Mouse (Mus musculus) v-Abl transformed pro-B cells (cell line): ENCODE data around the gene Mblac1.

Experiments
- in situ Hi-C, 2 experiments: fragments of 400-800 bp; cut with MboI; formaldehyde crosslinking; loops; one replicate each; pipeline ENCODE4 v1.15.1; 2025; ENCODE audit not compliant: unreplicated experiment in 2 of 2

Mblac1 gene

DNA sequence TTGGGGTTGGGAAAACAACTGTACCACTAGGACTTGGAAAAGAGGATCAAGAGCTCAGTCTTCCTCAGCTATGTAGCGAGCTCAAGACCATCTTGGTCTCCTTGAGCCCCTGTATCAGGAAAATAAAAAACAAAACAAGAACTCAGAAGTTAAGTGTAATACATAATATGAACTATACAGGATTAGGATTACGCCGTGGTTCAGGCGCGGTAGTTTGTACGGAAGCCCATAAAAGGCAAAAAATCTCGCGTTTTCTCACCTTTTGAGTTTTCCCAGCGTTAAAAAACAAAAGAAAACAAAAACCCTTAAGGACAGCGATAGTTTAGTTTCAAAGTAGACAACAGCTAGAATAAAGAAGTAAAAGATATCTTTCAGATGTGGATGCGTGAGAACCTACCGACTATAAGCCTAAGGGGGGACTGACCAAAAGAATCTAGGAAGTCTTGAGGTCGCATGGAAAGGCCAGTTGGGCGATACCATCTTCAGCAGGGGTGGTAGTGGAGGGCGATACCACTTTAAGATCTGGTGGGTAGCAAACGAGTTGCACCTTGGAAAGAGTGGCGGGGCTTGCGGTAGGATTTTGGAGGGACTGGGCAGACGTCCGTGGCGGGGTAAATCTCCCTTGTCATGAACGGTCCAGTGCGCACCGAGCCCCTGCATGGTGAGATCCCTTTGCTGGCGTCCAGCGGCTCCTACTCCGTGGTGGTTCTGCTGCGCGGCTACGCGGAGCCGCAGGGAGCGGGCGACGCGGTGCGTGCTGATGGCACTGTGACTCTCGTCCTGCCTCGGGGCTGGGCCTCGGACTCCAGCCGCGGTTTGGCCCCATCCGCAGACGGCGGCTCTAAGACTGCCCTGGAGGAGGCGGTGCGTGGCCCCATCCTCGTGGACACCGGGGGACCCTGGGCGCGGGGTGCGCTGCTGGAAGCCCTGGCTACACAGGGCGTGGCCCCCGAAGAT, at the start of gene Mblac1:
TSS of gene Mblac1 (plus strand) at position 544 of the 957 bp plus-strand sequence.
- in situ Hi-C loops, result loop anchor here in 1 of 2 experiments (5.0 kb wide), 1 partner anchor 58 kb away; no protein-coding TSS in a partner anchor

GRCm38 (mm10) chr5:138154390-138154789, 39.7 kb upstream of the Mblac1 start:
- in situ Hi-C loops, result loop anchor here in 1 of 2 experiments (5.0 to 25.0 kb wide), 3 partner anchors 67 to 1992 kb away; partner anchors contain the start of genes Ints1, Mafk, Orai2 and Zkscan1

- in situ Hi-C loops, result loop anchor here in 1 of 2 experiments (25.0 kb wide), 2 partner anchors 1632 to 1993 kb away; partner anchors contain the start of genes Ints1, Mafk and Orai2
These were observed 38.6 kb upstream of the Mblac1 start, which contains the start of gene Zfp113 for GRCm38 (mm10) chr5:138155443-138155976. Zfp113 (minus strand) TSS chr5:138155744.

DNA sequence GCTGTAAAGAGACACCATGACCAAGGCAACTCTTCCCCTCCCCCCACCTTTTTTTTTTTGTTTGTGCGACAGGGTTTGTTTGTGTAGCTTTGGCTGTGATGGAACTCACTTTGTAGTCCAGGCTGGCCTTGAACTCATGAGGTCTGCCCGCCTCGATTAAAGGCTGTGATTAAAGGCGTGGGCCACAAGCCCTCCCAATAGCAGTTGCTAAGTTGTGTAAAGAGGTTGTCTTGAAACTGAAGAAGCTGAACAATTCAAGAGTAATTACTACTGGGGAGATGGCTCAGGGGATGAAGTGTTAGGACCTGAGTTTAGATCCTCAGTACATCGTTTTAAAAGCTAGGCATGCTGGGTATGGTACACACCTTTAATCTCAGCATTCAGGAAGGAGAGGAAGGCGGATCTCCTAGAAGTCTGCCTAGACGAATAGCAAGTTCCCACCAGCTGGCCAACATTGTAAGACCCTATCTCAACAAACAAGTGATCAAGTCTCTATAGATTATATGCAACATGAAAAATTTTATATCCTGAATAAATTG, 33.8 kb upstream of the Mblac1 start:
- in situ Hi-C loops, result loop anchor here (10.0 to 25.0 kb wide), 3 partner anchors 375 to 1998 kb away; partner anchors contain the start of genes Ints1 (in 1 of the 2), Mafk (in 1 of the 2), Mepce (in 1 of the 2) and Orai2 (in 1 of the 2)

DNA sequence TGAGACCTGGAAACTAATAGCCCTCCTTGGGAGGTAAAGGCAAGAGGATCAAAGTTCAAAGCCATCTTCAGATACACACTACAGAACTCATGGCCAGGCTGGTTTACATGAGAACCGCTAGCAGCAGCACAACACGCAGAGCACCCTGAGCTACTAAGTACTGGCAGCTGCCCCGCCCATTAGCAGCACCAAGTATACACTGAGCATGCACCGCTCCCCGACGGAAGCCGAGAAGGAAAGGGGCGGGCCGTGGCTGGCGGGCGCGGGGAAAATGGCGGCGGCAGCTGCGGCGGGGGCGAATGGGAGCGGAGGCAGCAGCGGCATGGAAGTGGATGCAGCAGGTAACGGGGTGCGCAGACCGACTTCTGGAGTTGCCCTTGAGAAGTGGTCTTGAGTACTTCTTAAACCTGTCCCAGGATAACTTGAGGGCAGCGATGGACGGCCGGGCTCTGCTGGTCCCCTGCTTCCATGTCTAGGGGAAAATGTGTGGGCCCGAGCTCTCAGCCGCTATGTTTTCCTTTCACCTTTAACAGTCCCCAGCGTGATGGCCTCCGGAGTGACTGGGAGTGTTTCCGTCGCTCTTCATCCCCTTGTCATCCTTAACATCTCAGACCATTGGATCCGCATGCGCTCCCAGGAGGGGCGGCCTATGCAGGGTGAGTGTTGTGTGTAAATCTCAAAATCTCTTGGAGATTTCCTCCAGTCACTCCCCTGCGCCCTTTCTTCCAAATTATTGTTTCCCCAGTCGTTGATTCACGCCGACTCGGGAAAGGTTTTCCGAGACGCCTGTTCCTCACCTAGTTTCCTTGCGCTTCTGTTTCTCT, 33.1 kb upstream of the Mblac1 start, which contains the start of gene Cops6:
TSS of gene Cops6 (plus strand) at position 230 of the 824 bp plus-strand sequence.
- in situ Hi-C loops, result loop anchor here (10.0 to 25.0 kb wide), 3 partner anchors 376 to 1999 kb away; partner anchors contain the start of genes Ints1 (in 1 of the 2), Mafk (in 1 of the 2), Mepce (in 1 of the 2) and Orai2 (in 1 of the 2)

- in situ Hi-C loops, result loop anchor here (10.0 to 25.0 kb wide), 3 partner anchors 378 to 2001 kb away; partner anchors contain the start of genes Ints1 (in 1 of the 2), Mafk (in 1 of the 2), Mepce (in 1 of the 2) and Orai2 (in 1 of the 2)
These were observed 31.1 kb upstream of the Mblac1 start for GRCm38 (mm10) chr5:138163046-138163445.

DNA sequence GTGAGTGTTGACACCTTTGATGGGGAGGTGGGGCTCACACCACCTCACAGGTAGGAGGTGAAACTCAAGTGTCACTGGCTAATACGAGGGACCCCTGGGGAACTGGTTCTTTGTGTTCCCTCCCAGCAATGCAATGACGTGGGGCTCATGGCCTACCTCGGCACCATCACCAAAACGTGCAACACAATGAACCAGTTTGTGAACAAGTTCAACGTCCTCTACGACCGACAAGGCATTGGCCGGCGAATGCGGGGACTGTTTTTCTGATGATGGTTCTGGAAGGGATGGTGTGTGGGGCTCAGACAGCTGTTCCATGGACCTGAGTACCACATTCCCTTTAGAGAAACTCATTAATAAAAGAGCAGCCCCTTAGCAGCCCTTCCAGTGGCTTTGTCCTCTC, 30.5 kb upstream of the Mblac1 start:
- in situ Hi-C loops, result loop anchor here (10.0 to 25.0 kb wide), 3 partner anchors 379 to 2001 kb away; partner anchors contain the start of genes Ints1 (in 1 of the 2), Mafk (in 1 of the 2), Mepce (in 1 of the 2) and Orai2 (in 1 of the 2)

- in situ Hi-C loops, result loop anchor here (10.0 to 25.0 kb wide), 3 partner anchors 381 to 2003 kb away; partner anchors contain the start of genes Ints1 (in 1 of the 2), Mafk (in 1 of the 2), Mepce (in 1 of the 2) and Orai2 (in 1 of the 2)
These were observed 28.5 kb upstream of the Mblac1 start for GRCm38 (mm10) chr5:138165594-138165993.

GRCm38 (mm10) chr5:138170936-138171561, 23.1 kb upstream of the Mblac1 start:
- in situ Hi-C loops, result loop anchor here in 1 of 2 experiments (25.0 kb wide), 2 partner anchors 1616 to 2009 kb away; partner anchors contain the start of genes Ints1, Mafk and Orai2

DNA sequence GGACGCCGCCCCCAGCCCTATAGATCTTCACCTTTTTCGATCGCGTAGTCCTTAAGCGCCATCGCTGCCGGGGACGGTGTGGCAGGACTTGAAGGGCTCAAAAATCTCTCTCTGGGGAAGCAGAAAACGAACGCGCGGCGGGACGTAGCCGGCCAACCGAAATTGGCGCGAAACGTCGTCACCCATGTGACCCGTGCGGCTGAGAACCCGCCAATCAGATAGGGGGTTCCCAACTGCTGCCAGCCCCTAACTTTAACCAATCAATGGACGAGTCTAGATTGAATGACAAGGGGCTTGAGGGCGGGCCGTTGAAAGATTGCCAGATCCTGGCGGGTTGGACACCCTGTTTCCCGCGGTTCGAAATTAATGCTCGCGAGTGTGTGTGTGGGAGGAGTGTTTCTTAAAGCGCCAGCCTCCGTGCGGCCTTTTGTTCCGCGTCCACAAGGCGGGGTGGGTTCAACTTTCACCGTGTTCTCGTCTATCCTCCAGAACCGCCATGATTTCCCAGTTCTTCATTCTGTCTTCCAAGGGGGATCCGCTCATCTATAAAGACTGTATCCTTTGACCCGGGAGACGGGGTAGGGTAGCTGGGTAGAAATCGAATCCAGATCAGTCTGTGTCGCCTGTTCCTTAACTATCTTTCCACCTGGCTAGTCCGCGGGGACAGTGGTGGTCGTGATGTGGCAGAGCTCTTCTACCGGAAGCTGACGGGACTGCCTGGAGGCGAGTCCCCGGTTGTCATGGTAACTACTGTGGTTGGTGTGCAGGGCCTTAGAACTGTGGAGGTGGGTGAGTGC, 22.2 kb upstream of the Mblac1 start, which contains the start of the genes Ap4m1 and Mcm7:
TSS of gene Ap4m1 (plus strand) at position 308 of the 797 bp plus-strand sequence.
TSS of gene Mcm7 (minus strand) at position 728 of the 797 bp plus-strand sequence.
- in situ Hi-C loops, result loop anchor here in 1 of 2 experiments (25.0 kb wide), 2 partner anchors 1615 to 2010 kb away; partner anchors contain the start of genes Ints1, Mafk and Orai2

GRCm38 (mm10) chr5:138173217-138173616, 20.9 kb upstream of the Mblac1 start:
- in situ Hi-C loops, result loop anchor here in 1 of 2 experiments (25.0 kb wide), 2 partner anchors 1614 to 2011 kb away; partner anchors contain the start of genes Ints1, Mafk and Orai2

DNA sequence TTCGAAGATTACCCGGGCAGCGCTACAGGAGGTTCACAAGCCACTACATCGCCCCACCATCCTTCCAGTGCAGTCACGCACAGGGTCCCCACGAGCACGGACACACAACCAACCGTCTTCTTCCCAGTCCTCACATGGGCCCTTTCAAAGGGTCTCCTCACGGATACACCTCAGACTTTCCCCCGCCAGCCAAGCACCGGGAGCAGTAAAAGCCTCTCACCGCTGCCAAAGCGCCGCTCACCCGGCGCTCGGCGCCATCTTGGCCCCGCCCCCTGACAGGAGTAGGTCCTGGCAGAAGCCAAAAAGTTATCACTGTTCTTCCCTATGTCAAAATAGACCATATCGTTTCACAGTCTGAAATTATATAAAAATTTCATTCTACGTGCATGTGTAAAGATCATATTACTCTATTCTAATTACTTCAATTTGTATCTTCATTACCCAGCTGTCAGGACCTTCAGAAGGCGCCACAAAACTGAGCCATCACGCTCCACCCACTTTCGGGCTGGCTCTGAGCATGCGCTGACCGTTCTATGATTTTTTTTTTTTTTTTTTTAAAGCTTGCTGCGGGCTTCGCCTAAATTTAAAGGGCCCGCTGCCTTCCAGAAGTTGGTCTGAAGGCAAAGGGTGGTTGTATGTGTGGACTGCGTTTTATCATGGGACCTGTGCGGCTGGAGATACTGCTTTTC, 7.0 kb upstream of the Mblac1 start, which contains the start of the genes Taf6 and Cnpy4:
TSS of gene Taf6 (minus strand) at position 502 of the 689 bp plus-strand sequence.
TSS of gene Cnpy4 (plus strand) at position 536 of the 689 bp plus-strand sequence.
- in situ Hi-C loops, result no loop called here

DNA sequence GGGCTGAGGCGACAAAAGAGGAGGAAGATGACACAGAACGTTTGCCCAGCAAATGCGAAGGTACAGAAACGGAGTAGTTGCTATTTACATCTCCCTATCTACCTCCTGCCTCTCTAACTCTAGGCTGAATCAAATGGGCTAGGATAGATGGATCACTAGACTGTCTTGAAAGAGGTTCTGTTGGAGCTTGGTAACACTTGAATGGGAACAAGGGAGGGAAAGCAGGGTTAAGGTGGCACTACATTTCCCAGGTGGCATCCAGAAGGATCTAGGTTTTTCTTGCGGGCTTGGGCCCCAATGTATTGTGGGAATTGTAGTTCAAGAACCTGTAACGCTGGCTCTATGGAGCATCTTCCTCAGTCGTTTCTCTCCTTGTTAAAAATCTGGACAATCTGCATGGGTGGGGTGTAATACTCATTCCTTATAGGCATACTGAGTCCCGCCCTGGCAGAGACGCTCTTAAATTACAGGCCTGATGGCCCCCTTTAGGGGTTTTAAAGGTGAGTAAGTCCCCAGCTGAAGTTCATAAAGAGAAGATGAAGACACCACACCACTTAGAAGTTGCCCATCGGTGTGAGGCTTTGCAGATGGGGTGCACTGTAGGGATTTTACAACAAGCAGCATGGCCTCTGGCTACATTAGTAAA, 6.3 kb upstream of the Mblac1 start:
- in situ Hi-C loops, result no loop called here

- in situ Hi-C loops, result loop anchor here in 1 of 2 experiments (5.0 kb wide), 1 partner anchor 57 kb away; no protein-coding TSS in a partner anchor
These were observed 736 bp downstream of the Mblac1 start for GRCm38 (mm10) chr5:138194755-138195345.

- in situ Hi-C loops, result no loop called here
These were observed 1.3 kb downstream of the Mblac1 start for GRCm38 (mm10) chr5:138195463-138195862.

DNA sequence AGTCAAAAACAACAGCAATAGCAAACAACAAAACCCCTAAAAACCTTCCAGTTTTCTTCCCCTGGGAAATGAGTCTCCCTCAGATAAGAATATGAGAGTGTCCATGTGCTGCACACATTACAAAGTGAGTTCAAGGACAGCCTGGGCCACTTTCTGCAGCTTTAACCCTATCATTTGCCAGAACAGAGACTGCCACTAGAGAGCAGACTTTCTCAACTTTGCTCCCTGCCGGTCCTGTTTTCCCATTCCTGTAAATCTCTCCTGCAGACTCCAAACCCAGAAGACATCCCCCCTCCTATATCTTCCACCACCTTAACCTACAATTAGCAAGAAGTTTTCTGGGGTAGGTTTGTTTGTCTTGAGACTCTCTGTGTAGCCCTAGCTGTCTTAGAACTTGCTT, 5.5 kb downstream of the Mblac1 start:
- in situ Hi-C loops, result no loop called here
